Mouse (Mus musculus) heart, postnatal 4 days (tissue): ENCODE results near the gene Ccdc153. TPM values are rescaled to one million over a fixed set of nuclear protein-coding genes. Genes with fewer than 3 reads are reported as not detected.

Experiments used
- DNase-seq: peaks from one replicate; pipeline ENCODE4 v3.0.0; 2021
- total RNA-seq, 2 experiments: library from RNA; stranded (reverse); gene quantifications; 2 replicates each; pipeline ENCODE4 v1.2.3; 2021

Gene Ccdc153
- total RNA-seq, 2 experiments from 2014 or later = not detected

GRCm38 (mm10) chr9:44240911-44241310 is 435 bp downstream of the Ccdc153 start:
- no peak for DNase-seq

GRCm38 (mm10) chr9:44241418-44241817 is 942 bp downstream of the Ccdc153 start:
- no peak for DNase-seq

GRCm38 (mm10) chr9:44243621-44244020 is 3.1 kb downstream of the Ccdc153 start:
- no peak for DNase-seq

GRCm38 (mm10) chr9:44247907-44248306 is 7.4 kb downstream of the Ccdc153 start:
- DNase-seq = no peak

- peak; percentile 81 for DNase-seq
These were observed 9.0 kb downstream of the Ccdc153 start for GRCm38 (mm10) chr9:44249181-44250146.

- no peak for DNase-seq
These were observed 10.0 kb downstream of the Ccdc153 start for GRCm38 (mm10) chr9:44250445-44250844.

GRCm38 (mm10) chr9:44251314-44251713 is 10.8 kb downstream of the Ccdc153 start, which contains the start of gene Pdzd3:
Pdzd3 (minus strand) TSS chr9:44251471.
- no peak for DNase-seq

GRCm38 (mm10) chr9:44253441-44253840 is 13.0 kb downstream of the Ccdc153 start:
- DNase-seq = no peak

GRCm38 (mm10) chr9:44254508-44255135 is 14.1 kb downstream of the Ccdc153 start:
- DNase-seq = no peak

GRCm38 (mm10) chr9:44255136-44255521 is 14.7 kb downstream of the Ccdc153 start:
- no peak for DNase-seq

- peak; percentile 35 for DNase-seq
These were observed 15.7 kb downstream of the Ccdc153 start for GRCm38 (mm10) chr9:44256213-44256612.

GRCm38 (mm10) chr9:44259014-44259413 is 18.5 kb downstream of the Ccdc153 start:
- no peak for DNase-seq

- DNase-seq = no peak
These were observed 20.9 kb downstream of the Ccdc153 start for GRCm38 (mm10) chr9:44261388-44261787.

- DNase-seq = no peak
These were observed 26.2 kb downstream of the Ccdc153 start for GRCm38 (mm10) chr9:44266478-44267226.

GRCm38 (mm10) chr9:44267319-44268026 is 27.0 kb downstream of the Ccdc153 start:
- DNase-seq = peak; percentile 45

GRCm38 (mm10) chr9:44268027-44268360 is 27.5 kb downstream of the Ccdc153 start:
- DNase-seq = peak; percentile 95

GRCm38 (mm10) chr9:44268432-44268831 is 28.0 kb downstream of the Ccdc153 start, which contains the start of gene Nlrx1:
Nlrx1 (minus strand) TSS chr9:44268599.
- no peak for DNase-seq

GRCm38 (mm10) chr9:44269077-44269476 is 28.6 kb downstream of the Ccdc153 start:
- DNase-seq = peak; percentile 50

GRCm38 (mm10) chr9:44269973-44270372 is 29.5 kb downstream of the Ccdc153 start:
- DNase-seq = no peak

GRCm38 (mm10) chr9:44283183-44283582 is 42.7 kb downstream of the Ccdc153 start:
- DNase-seq = no peak

- DNase-seq = no peak
These were observed 45.9 kb downstream of the Ccdc153 start for GRCm38 (mm10) chr9:44286256-44286850.

- DNase-seq = no peak
These were observed 46.5 kb downstream of the Ccdc153 start for GRCm38 (mm10) chr9:44287003-44287400.
